Mouse (Mus musculus) stomach, postnatal 0 days (tissue): ENCODE measurements around the gene R3hdm4. TPM values are rescaled to one million over a fixed set of nuclear protein-coding genes. Genes with fewer than 3 reads are reported as not detected.
A peak's percentile ranks its signal among the peaks of the same experiment; 100 is the strongest.

ENCODE experiments used
- ATAC-seq: fragments of 200-750 bp; cut with Nextera tagmentation; 2 replicates; pipeline ENCODE4 v1.8.0; 2017; ENCODE audit not compliant: low FRiP score, low TSS enrichment
- DNase-seq: peaks from one replicate; pipeline ENCODE4 v3.0.0-alpha.2; 2016; ENCODE audit warnings: low spot score
- H3K27ac ChIP-seq: fragments of 300-500 bp; sonication (generic); replicated peaks from 2 replicates; pipeline ENCODE4 v1.5.1; 2014; ENCODE audit warnings: mild to moderate bottlenecking, control low read depth
- H3K27me3 ChIP-seq: fragments of 300-500 bp; sonication (generic); 2 replicates; pipeline ENCODE4 v1.6.1; 2014; ENCODE audit warnings: low read length; ENCODE audit not compliant: control insufficient read depth, insufficient read depth
- H3K36me3 ChIP-seq: fragments of 300-500 bp; sonication (generic); 2 replicates; pipeline ENCODE4 v1.6.1; 2014; ENCODE audit warnings: low read length, mixed read lengths; ENCODE audit not compliant: control insufficient read depth, insufficient read depth
- H3K4me1 ChIP-seq: fragments of 300-500 bp; sonication (generic); replicated peaks from 2 replicates; pipeline ENCODE4 v1.6.1; 2014; ENCODE audit warnings: antibody characterized with exemption; ENCODE audit not compliant: control insufficient read depth, insufficient read depth
- H3K4me2 ChIP-seq: fragments of 300-500 bp; sonication (generic); replicated peaks from 2 replicates; pipeline ENCODE4 v1.6.1; 2014; ENCODE audit warnings: low read depth, mild to moderate bottlenecking, control low read depth, moderate library complexity
- H3K4me3 ChIP-seq: fragments of 300-500 bp; sonication (generic); 2 replicates; pipeline ENCODE4 v1.5.1; 2014; ENCODE audit warnings: low read depth, low read length, control low read depth
- H3K9ac ChIP-seq: fragments of 300-500 bp; sonication (generic); 2 replicates; pipeline ENCODE4 v1.6.1; 2014; ENCODE audit warnings: mild to moderate bottlenecking, low read length, control low read depth, mixed read lengths
- H3K9me3 ChIP-seq: fragments of 300-500 bp; sonication (generic); 2 replicates; pipeline ENCODE4 v1.6.1; 2016; ENCODE audit warnings: low read length; ENCODE audit not compliant: control insufficient read depth
- CTCF ChIP-seq: IDR thresholded peaks from 2 replicates; pipeline ENCODE4 v1.5.1; 2016; ENCODE audit warnings: antibody characterized with exemption, low read depth, mild to moderate bottlenecking, moderate library complexity
- EP300 ChIP-seq: optimal IDR thresholded peaks from 2 replicates; pipeline ENCODE3; 2016; ENCODE audit warnings: antibody characterized with exemption
- WGBS: fragments of 180-500 bp; shearing (Covaris S2); extraction: QIAGEN DNeasy Blood & Tissue Kit; methylation state at CpG from one replicate; pipeline ENCODE4 v1.1.7; 2014; 5-methylcytosine and 5-hydroxymethylcytosine counted together
- polyA plus RNA-seq: library from polyadenylated mRNA; unstranded; fragments of >200 nt; fragmentation: Nextera tagmentation; extraction: Ambion mirVana; gene quantifications from 2 replicates; pipeline ENCODE4 v1.2.1, GENCODE M21; 2015

R3hdm4 gene
- polyA plus RNA-seq, 1 experiment from 2014 or later, result 160 TPM

DNA sequence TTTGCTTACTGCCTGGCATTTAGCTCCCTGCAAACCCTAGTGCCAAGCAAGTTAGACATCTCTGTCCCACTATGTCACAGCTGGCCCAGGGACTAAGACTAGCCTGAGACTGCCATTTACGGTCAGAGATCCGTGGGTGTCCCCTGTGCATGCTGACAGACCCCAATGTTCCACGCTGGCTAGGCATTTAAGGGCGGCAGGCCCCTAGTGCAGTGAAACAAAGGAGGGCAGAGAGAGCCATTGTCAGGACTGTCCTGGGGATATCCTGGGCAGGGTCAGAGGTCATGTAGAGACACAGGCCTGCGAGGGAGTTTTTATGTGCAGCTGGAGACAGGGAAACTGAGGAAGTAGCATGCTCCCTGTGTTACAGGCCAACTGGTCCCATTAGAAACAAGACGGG lies 12.9 kb upstream of the R3hdm4 start:
- WGBS, result 69% methylated on average over 6 of the region's 6 CpGs
- ATAC-seq, result no peak
- Histone ChIP-seq H3K9ac (no peak overlapping the region), H3K36me3 (peaks cover 2% of the 10 kb centered on the region; the same call in 1 of the 2 replicates), H3K4me1 (peaks cover 25% of the 10 kb centered on the region), H3K4me2 (no peak overlapping the region), H3K4me3 (no peak overlapping the region), H3K27ac (peak overlapping the region; percentile 69), H3K9me3 (no peaks in the 10 kb centered on the region), H3K27me3 (no peaks in the 10 kb centered on the region)
- no peak for TF ChIP-seq CTCF
- no peak for TF ChIP-seq EP300
- DNase-seq, result no peak

DNA sequence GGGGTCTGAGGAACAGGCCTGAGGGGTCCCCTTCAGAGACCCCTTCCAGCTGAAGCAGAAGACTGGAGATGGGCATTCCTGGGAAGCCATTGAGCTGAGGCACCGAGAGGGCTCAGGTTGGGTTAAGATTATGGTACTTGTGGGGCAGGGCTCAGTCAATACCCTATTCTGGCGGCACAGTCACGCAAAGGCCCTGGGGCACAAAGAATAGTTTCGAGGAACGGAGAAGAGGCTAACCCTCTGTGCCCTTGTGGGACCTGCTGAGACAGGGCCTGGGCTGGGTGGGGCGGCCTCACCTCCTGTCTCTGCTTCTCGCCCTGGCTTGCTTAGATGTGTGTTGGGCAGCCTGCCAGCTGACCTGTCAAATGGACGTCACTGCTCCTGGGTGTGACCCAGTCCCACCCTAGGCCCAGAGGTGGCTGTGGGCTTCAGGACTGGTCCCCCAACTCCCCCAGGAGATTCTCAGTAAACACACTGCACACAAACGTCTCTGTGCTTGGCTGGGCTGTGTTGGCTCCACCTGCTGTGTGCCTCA lies 12.2 kb upstream of the R3hdm4 start:
- Histone ChIP-seq H3K4me3 (no peak overlapping the region), H3K4me2 (0 out of 2 replicates have a peak overlapping the region, but pooled peaks have one; percentile 11), H3K4me1 (peaks cover 25% of the 10 kb centered on the region), H3K27me3 (no peaks in the 10 kb centered on the region), H3K36me3 (peaks cover 2% of the 10 kb centered on the region; the same call in 1 of the 2 replicates), H3K9ac (peak overlapping the region; percentile 4), H3K9me3 (no peaks in the 10 kb centered on the region), H3K27ac (peak overlapping the region; percentile 69)
- ATAC-seq (no peak), DNase-seq (no peak)
- 47% methylated on average over 9 of the region's 9 CpGs for WGBS
- TF ChIP-seq CTCF, result no peak
- TF ChIP-seq EP300, result no peak

DNA sequence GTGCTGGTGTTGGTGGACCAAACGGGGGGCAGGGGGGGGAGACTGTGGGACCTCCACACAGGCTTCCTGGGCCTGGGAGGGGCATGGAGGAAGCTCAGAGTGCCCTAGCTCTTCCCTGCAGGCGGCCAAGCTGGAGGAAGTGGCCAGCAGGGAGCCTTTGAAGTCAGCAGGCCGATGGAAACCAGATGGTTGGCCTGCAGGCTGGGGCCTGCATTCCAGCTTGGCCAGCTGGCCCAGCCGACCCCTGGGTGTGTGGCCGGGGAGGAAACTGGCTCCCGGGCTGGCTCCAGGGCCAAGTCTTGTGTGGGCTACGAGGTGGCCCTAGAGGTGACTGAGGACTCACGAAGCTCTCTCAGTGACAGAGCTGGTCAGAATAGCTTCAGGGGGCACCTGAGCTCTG lies 11.7 kb upstream of the R3hdm4 start:
- H3K4me2 ChIP-seq, result peak overlapping the region; percentile 11; the same call in 1 of the 2 replicates
- peak; percentile 23; the same call in 1 of the 2 replicates for TF ChIP-seq CTCF
- no peak for TF ChIP-seq EP300
- ATAC-seq, result 0 out of 2 replicates have a peak, but pooled peaks have one; percentile 6
- DNase-seq, result peak; percentile 55
- no peaks in the 10 kb centered on the region for H3K27me3 ChIP-seq
- H3K27ac ChIP-seq, result peak overlapping the region; percentile 69
- H3K9ac ChIP-seq, result peak overlapping the region; percentile 18; the same call in 1 of the 2 replicates
- H3K36me3 ChIP-seq, result peaks cover 2% of the 10 kb centered on the region; the same call in 1 of the 2 replicates
- H3K4me1 ChIP-seq, result peaks cover 23% of the 10 kb centered on the region
- H3K4me3 ChIP-seq, result no peak overlapping the region
- no peaks in the 10 kb centered on the region for H3K9me3 ChIP-seq
- WGBS, result 17% methylated on average over 8 of the region's 8 CpGs

DNA sequence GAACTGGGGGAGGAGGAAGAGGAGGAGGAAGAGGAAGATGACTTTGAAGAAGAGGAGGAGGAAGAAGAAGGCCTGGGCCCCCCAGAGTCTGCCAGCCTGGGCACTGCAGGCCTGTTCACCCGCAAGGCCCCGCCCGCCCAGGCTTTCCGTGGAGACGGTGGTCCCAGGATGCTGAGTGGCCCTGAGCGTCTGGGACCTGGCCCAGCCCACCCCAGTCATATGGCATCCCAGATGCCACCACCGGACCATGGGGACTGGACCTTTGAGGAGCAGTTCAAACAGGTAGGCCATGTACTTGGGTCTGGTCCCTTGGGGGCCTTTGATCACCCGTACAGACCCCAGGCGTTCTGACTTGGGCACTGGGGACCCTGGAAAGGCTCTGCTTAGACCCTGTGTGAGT lies 10.8 kb upstream of the R3hdm4 start:
- Histone ChIP-seq H3K27me3 (no peaks in the 10 kb centered on the region), H3K9me3 (no peaks in the 10 kb centered on the region), H3K4me2 (no peak overlapping the region), H3K4me3 (no peak overlapping the region), H3K27ac (no peak overlapping the region), H3K4me1 (peaks cover 22% of the 10 kb centered on the region), H3K36me3 (peaks cover 2% of the 10 kb centered on the region; the same call in 1 of the 2 replicates), H3K9ac (no peak overlapping the region)
- 80% methylated on average over 9 of the region's 9 CpGs for WGBS
- ATAC-seq (no peak), DNase-seq (no peak)
- TF ChIP-seq CTCF (no peak), EP300 (no peak)

DNA sequence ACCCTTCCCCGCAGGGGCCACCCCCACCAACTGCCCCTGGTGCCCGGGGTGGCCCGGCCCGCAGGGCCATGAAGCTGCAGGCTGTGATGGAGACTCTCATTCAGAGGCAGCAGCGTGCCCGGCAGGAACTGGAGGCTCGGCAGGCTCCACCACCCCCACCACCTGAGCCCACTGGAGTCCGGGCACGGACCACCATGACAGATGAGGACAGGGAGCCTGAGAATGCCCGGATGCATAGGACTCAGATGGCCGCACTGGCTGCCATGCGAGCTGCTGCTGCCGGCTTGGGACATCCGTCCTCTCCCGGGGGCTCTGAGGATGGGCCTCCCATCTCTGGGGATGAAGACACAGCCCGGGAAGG lies 9.8 kb upstream of the R3hdm4 start:
- peaks cover 25% of the 10 kb centered on the region for H3K4me1 ChIP-seq
- 89% methylated on average over 16 of the region's 16 CpGs for WGBS
- peaks cover 2% of the 10 kb centered on the region; the same call in 1 of the 2 replicates for H3K36me3 ChIP-seq
- H3K27me3 ChIP-seq, result no peaks in the 10 kb centered on the region
- TF ChIP-seq CTCF, result no peak
- no peak for TF ChIP-seq EP300
- no peaks in the 10 kb centered on the region for H3K9me3 ChIP-seq
- DNase-seq (no peak), ATAC-seq (no peak)
- no peak overlapping the region for H3K27ac ChIP-seq
- no peak overlapping the region for H3K4me3 ChIP-seq
- H3K9ac ChIP-seq, result no peak overlapping the region
- H3K4me2 ChIP-seq, result no peak overlapping the region

DNA sequence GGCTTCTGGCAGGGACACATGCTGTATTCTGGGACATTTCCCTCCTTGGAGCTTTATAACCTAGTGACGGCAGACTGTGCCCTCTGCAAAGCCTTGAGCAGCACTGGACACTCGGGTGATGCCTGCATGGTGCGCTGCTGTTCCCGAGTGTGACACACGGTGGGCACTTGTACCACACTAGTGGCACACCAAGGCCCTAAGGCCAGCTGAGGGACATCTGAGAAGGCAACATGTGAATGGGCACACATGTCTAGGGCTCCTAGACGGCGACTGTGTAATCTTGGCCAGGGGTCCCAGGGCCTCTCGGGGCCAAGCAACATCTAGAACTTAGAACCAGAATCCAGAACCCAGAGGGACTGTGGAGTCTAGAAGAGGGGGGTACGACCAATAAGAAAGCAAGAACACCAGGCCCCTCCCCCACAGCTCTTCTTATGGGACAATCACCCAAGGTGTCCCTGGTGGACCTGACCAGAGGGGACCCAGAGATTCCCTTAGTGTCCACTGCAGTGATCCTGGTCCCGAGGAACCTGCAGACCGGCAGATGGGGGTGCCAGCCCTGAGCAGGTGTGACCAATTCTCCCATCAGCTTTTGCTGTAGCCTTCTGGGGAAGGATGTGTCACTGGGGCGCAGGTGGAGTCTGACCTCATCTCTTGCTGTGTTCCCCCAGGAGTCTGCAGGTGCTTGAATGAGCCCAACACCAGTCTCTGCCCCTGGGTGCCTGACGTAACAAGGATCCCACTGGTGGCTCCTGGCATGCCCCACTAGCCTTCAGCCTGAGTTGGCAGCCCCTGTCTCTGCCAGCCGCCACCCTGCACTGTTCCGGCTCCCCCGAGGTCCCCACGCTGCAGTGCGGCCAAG lies 9.2 kb upstream of the R3hdm4 start:
- Histone ChIP-seq H3K27me3 (no peaks in the 10 kb centered on the region), H3K4me3 (no peak overlapping the region), H3K4me2 (no peak overlapping the region), H3K27ac (no peak overlapping the region), H3K36me3 (peaks cover 2% of the 10 kb centered on the region; the same call in 1 of the 2 replicates), H3K4me1 (peaks cover 25% of the 10 kb centered on the region), H3K9ac (no peak overlapping the region), H3K9me3 (no peaks in the 10 kb centered on the region)
- ATAC-seq (no peak), DNase-seq (no peak)
- TF ChIP-seq CTCF (no peak), EP300 (no peak)
- WGBS, result 87% methylated on average over 18 of the region's 18 CpGs
